Mouse (Mus musculus): Measurements from ENCODE around the gene Usp32. TPM values are rescaled to one million over a fixed set of nuclear protein-coding genes. Genes with fewer than 3 reads are reported as not detected.

Gene Usp32
- polyA plus RNA-seq (2017; shearing (Covaris generic)) = 10 to 100 TPM; 10.7 to 11.4 TPM

GRCm38 (mm10) chr11:85139581-85140540 lies at the start of gene Usp32:
TSS of gene Usp32 (minus strand) at chr11:85140161.

GRCm38 (mm10) chr11:85170058-85170740 lies 30.2 kb upstream of the Usp32 start, which contains the start of gene 1700125H20Rik:
TSS of gene 1700125H20Rik (plus strand) at chr11:85170404.

GRCm38 (mm10) chr11:84957591-84958270 lies 182.2 kb downstream of the Usp32 start, which contains the start of gene Car4:
TSS of gene Car4 (plus strand) at chr11:84957786.

Other genes starting within 250 kb of the Usp32 start
- 10 to 100 TPM; 21.1 to 30.8 TPM for gene Znhit3, start 223.8 kb downstream of the Usp32 start, polyA plus RNA-seq (2017; shearing (Covaris generic))
- not detected for gene Car4, start 182.4 kb downstream of the Usp32 start, polyA plus RNA-seq (2017; shearing (Covaris generic))
- gene 1700125H20Rik, start 30.2 kb upstream of the Usp32 start, polyA plus RNA-seq (2017; shearing (Covaris generic)) = under 1 TPM in 1 of 2 experiments, not detected in 1; 0.36 TPM
- 10 to 100 TPM; 26.2 to 29.4 TPM for gene Appbp2, start 95.0 kb upstream of the Usp32 start, polyA plus RNA-seq (2017; shearing (Covaris generic))
- 10 to 100 TPM; 29.1 to 31.3 TPM for gene Ppm1d, start 171.1 kb upstream of the Usp32 start, polyA plus RNA-seq (2017; shearing (Covaris generic))
- gene Bcas3, start 213.0 kb upstream of the Usp32 start, polyA plus RNA-seq (2017; shearing (Covaris generic)) = 10 to 100 TPM; 47.3 to 57.3 TPM